Mouse (Mus musculus) limb, embryonic 14.5 days (tissue): ENCODE results near the gene Shroom3. TPM values are rescaled to one million over a fixed set of nuclear protein-coding genes. Genes with fewer than 3 reads are reported as not detected.
A peak's percentile ranks its signal among the peaks of the same experiment; 100 is the strongest.

Source experiments
- ATAC-seq: fragments of 200-750 bp; cut with Nextera tagmentation; 2 replicates; pipeline ENCODE4 v1.8.0; 2017; ENCODE audit warnings: low read depth, moderate number of reproducible peaks, moderate TSS enrichment; ENCODE audit not compliant: low FRiP score
- DNase-seq: peaks from one replicate; pipeline ENCODE4 v3.0.0-alpha.2; 2015; ENCODE audit warnings: low spot score
- H3K27ac ChIP-seq: fragments of 300-500 bp; sonication (generic); replicated peaks from 2 replicates; pipeline ENCODE4 v1.5.1; 2014; ENCODE audit warnings: low read depth, mild to moderate bottlenecking, low read length, moderate library complexity, mixed read lengths
- H3K27me3 ChIP-seq: fragments of 300-500 bp; sonication (generic); 2 replicates; pipeline ENCODE4 v1.6.1; 2014; ENCODE audit warnings: low read length, mixed read lengths; ENCODE audit not compliant: control insufficient read depth, insufficient read depth
- H3K36me3 ChIP-seq: fragments of 300-500 bp; sonication (generic); 2 replicates; pipeline ENCODE4 v1.6.1; 2014; ENCODE audit warnings: mild to moderate bottlenecking, low read length, moderate library complexity, mixed read lengths; ENCODE audit not compliant: control insufficient read depth, insufficient read depth
- H3K4me1 ChIP-seq: fragments of 300-500 bp; sonication (generic); 2 replicates; pipeline ENCODE4 v1.6.1; 2014; ENCODE audit warnings: antibody characterized with exemption, low read length, mixed read lengths; ENCODE audit not compliant: control insufficient read depth, insufficient read depth
- H3K4me2 ChIP-seq: fragments of 300-500 bp; sonication (generic); replicated peaks from 2 replicates; pipeline ENCODE4 v1.6.1; 2014; ENCODE audit warnings: low read depth, mild to moderate bottlenecking, low read length, moderate library complexity; ENCODE audit not compliant: severe bottlenecking
- H3K4me3 ChIP-seq: fragments of 300-500 bp; sonication (generic); replicated peaks from 2 replicates; pipeline ENCODE4 v1.5.1; 2014; ENCODE audit warnings: low read length
- H3K9ac ChIP-seq: fragments of 300-500 bp; sonication (generic); 2 replicates; pipeline ENCODE4 v1.6.1; 2014; ENCODE audit warnings: mild to moderate bottlenecking, low read depth, low read length, moderate library complexity; ENCODE audit not compliant: severe bottlenecking
- H3K9me3 ChIP-seq: fragments of 300-500 bp; sonication (generic); 2 replicates; pipeline ENCODE4 v1.6.1; 2016; ENCODE audit warnings: low read length; ENCODE audit not compliant: control insufficient read depth
- POLR2A ChIP-seq: fragments of 200-500 bp; IDR thresholded peaks from 2 replicates; pipeline ENCODE4 v1.8.0; 2012; ENCODE audit warnings: inconsistent platforms, mild to moderate bottlenecking, moderate library complexity, borderline replicate concordance; ENCODE audit not compliant: insufficient read depth, insufficient read length; ENCODE audit errors: extremely low read depth
- WGBS: fragments of 180-500 bp; shearing (Covaris S2); extraction: QIAGEN DNeasy Blood & Tissue Kit; methylation state at CpG from one replicate; pipeline ENCODE4 v1.1.7; 2014; 5-methylcytosine and 5-hydroxymethylcytosine counted together
- polyA plus RNA-seq, 2 experiments: library from polyadenylated mRNA; depleted of rRNA in 1 of 2; stranded (reverse) in 1 of 2; unstranded in 1 of 2; fragments of >200 nt; fragmentation: Nextera tagmentation in 1 of 2; extraction: Ambion mirVana in 1 of 2; gene quantifications; 2 replicates each; pipeline versions ENCODE4 v1.2.1 to v1.2.3; 2012 to 2014

The Shroom3 gene
- polyA plus RNA-seq, 2 experiments: 3.5 to 8.1 TPM

DNA sequence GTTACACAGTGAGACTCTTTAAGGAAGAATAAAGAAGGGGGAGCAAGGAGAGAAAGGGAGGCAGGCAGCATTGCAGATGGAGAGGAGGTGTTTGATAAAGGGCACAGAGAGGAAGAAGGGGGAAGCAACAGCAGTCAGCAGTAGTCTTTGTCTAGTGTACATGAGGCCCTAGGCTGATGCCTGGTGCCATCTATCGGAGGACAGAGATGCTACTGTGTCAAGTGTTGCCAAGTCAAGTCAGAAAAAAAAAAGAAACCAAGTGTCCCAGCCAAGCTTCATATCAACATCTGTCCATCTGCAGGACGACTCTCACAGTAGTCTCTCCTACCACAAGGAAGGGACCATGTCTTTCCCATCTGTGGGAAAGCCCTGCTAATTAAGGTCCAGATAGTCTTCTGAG, 18.9 kb upstream of the Shroom3 start:
- WGBS: 79% methylated on average over 2 of the region's 2 CpGs
- H3K27me3 ChIP-seq: no peaks in the 10 kb centered on the region
- H3K4me2 ChIP-seq: no peak overlapping the region
- H3K36me3 ChIP-seq: no peaks in the 10 kb centered on the region
- no peak overlapping the region for H3K4me3 ChIP-seq
- H3K4me1 ChIP-seq: no peaks in the 10 kb centered on the region
- H3K27ac ChIP-seq: no peak overlapping the region
- H3K9ac ChIP-seq: no peak overlapping the region
- no peak for ATAC-seq
- no peak for TF ChIP-seq POLR2A
- no peaks in the 10 kb centered on the region for H3K9me3 ChIP-seq
- no peak for DNase-seq

DNA sequence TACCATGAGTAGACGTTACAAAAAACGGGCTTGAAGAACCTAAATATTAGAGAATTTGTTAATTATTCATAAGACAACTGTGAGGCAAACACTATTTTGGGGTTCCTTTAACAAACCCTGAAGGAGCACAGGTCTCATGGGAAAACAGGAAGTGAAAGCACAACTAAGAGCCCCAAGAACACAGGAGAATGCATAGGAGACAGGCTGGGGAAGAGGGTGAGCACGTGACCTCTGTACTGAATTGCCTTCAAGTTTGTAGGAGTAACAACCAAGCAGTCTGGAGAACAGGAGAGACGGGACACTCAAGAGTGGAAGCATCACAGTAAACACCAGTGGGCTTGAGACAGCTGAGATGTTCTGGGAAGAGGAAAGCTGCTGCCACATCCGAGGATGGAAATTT, 16.4 kb upstream of the Shroom3 start:
- Histone ChIP-seq H3K36me3 (no peaks in the 10 kb centered on the region), H3K27ac (no peak overlapping the region), H3K4me1 (no peaks in the 10 kb centered on the region), H3K4me2 (no peak overlapping the region), H3K9me3 (no peaks in the 10 kb centered on the region), H3K27me3 (no peaks in the 10 kb centered on the region), H3K9ac (no peak overlapping the region), H3K4me3 (no peak overlapping the region)
- DNase-seq (no peak), ATAC-seq (no peak)
- WGBS: 61% methylated on average over 5 of the region's 5 CpGs
- no peak for TF ChIP-seq POLR2A

DNA sequence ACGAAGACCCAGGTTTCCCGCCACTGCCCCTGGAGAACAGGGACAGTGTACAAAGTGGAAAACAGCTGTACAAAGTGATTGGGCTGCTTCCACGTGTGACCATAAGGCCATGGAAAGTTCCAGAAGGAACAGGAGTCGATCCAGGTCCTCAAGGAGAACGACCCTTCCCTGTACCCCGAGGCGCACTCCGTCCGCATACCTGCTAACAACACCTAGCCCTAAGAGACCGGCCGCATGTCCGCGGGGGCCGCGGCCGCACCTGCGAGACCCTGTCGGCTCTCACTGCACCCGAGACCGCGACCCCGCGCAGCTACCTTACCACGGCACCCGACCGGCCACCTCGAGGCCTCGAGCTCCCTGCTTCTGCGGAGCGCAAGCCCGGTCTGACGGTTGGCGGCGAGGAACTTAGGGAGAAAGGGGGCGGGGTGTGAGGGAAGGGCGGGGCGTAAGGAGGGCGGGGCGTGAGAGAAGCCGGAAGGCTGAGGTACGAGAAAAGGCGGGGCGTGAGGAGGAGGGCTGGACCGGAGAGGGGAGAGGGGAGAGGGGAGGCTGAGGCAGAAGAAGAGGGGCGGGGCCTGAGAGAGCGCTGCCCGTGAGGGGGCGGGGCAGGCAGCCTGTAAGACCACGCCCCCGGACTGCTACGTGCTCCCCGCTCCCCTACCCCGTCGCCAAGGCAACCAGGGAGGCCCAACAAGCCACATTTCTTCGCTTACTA, 8.2 kb upstream of the Shroom3 start, which contains the start of gene Ccdc158:
TSS of gene Ccdc158 (minus strand) at position 413 of the 715 bp plus-strand sequence.
- DNase-seq: peak; percentile 93
- Histone ChIP-seq H3K9ac (peak within 1 kb of the TSS; percentile 51), H3K4me1 (0 out of 2 replicates have a peak, but pooled peaks cover 4% of the 10 kb centered on the region), H3K36me3 (no peaks in the 10 kb centered on the region), H3K27me3 (no peaks in the 10 kb centered on the region), H3K4me3 (peak within 1 kb of the TSS; percentile 42), H3K4me2 (peak within 1 kb of the TSS; percentile 82), H3K9me3 (no peaks in the 10 kb centered on the region), H3K27ac (no peak within 1 kb of the TSS)
- peak; percentile 87 for ATAC-seq
- WGBS: 11% methylated on average over 44 of the region's 55 CpGs
- TF ChIP-seq POLR2A: no peak

DNA sequence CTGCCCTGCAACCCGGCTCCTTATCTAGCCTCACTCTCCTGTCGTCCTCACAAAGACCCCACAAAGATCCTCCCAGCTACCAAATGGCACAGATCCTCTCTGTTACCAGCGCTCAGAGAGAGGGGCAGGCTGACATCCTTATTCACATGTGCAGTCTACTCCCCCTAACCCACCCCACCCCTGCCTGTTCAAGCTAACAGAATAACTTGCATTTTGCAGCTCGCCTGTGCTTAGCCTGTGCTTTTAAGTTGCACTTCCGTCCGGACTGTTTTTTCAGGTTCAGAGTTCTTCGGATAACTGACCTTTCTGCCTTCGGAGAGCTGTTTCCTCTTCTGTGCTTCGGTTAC, 7.7 kb upstream of the Shroom3 start:
- Histone ChIP-seq H3K27ac (no peak overlapping the region), H3K36me3 (no peaks in the 10 kb centered on the region), H3K4me1 (0 out of 2 replicates have a peak, but pooled peaks cover 4% of the 10 kb centered on the region), H3K9me3 (no peaks in the 10 kb centered on the region), H3K9ac (peak overlapping the region; percentile 25; the same call in 1 of the 2 replicates), H3K27me3 (no peaks in the 10 kb centered on the region), H3K4me3 (peak overlapping the region; percentile 42), H3K4me2 (peak overlapping the region; percentile 82)
- ATAC-seq (no peak; the same call in 1 of the 2 replicates), DNase-seq (no peak)
- TF ChIP-seq POLR2A: no peak
- 0% methylated on average over 9 of the region's 9 CpGs for WGBS

DNA sequence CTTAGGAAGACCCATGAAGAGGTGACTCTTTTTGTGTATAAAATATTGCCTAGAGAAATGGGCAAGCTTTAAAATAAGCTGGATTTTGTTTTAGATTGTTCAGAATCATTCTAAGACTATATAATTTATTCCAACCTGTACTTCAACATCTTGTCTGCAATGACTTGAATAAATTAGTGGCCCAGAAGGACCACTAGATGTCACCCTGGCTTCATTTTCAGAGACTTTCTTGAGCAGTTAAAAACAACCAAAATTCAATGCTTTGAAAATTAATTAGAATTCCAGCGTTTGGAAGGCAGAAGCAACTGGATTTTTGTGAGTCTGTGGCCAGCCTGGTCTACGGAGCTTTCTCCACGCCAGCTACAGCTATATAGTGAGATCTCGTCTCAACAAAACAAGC, 3.8 kb upstream of the Shroom3 start:
- DNase-seq: peak; percentile 74
- Histone ChIP-seq H3K27ac (no peak overlapping the region), H3K27me3 (no peaks in the 10 kb centered on the region), H3K36me3 (no peaks in the 10 kb centered on the region), H3K4me2 (no peak overlapping the region), H3K9me3 (no peaks in the 10 kb centered on the region), H3K9ac (no peak overlapping the region), H3K4me1 (0 out of 2 replicates have a peak, but pooled peaks cover 4% of the 10 kb centered on the region), H3K4me3 (no peak overlapping the region)
- WGBS: 19% methylated on average over 4 of the region's 4 CpGs
- TF ChIP-seq POLR2A: no peak
- no peak for ATAC-seq

DNA sequence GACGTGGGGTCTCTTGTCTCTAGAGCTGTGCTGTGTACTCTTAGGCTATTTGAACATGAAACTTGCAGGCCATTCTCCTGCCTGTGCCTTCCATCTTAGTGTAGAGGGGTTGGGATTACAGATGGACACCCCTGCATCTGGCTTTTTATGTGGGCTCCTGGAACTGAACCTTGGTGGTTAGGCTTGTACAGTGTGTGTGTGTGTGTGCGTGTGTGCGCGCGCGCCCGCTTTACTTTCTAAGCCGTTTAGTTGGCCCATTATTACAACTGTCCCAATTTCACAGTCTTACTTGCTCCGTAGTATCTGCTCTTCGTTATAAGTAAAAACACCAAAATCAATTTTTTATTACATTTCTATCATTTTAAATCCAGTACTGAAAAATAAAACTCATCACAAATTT, 1.4 kb upstream of the Shroom3 start:
- H3K4me2 ChIP-seq: no peak overlapping the region
- H3K4me3 ChIP-seq: no peak overlapping the region
- no peaks in the 10 kb centered on the region for H3K4me1 ChIP-seq
- 83% methylated on average over 10 of the region's 10 CpGs for WGBS
- DNase-seq (no peak), ATAC-seq (no peak)
- no peaks in the 10 kb centered on the region for H3K27me3 ChIP-seq
- no peak for TF ChIP-seq POLR2A
- no peaks in the 10 kb centered on the region for H3K9me3 ChIP-seq
- no peak overlapping the region for H3K27ac ChIP-seq
- H3K36me3 ChIP-seq: no peaks in the 10 kb centered on the region
- no peak overlapping the region for H3K9ac ChIP-seq
